Mouse (Mus musculus): Measurements from ENCODE around the gene Tom1. TPM values are rescaled to one million over a fixed set of nuclear protein-coding genes. Genes with fewer than 3 reads are reported as not detected.

Tom1 gene
- total and polyA plus RNA-seq, 2 experiments from 2014 or later, result 47.1 to 48.7 TPM

DNA sequence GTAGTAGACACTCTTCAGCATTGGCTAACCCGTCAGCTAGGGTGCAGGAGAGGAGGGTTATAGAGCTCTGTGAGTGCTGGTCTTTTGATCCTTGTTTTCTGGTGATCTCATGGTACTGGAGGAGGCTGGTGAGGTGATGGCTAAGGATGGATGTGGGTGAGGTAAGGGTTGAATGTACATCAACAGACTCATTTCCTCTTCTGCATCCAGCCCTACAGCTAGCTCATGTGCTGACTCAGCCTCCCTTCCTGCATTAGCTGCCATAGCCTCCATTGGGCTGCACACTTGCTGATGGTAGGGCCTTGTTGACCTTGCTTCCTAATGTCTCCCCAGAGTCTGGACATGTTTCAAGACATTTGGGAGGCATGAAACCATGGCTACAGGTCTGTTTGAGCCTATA is 9.5 kb downstream of the Tom1 start:
- no peak for DNase-seq (ENCODE audit: low spot score)
- H3K36me3 ChIP-seq (ENCODE audit: insufficient read depth, low read length), result no peaks in the 10 kb centered on the region
- WGBS, result 88% methylated on average over 1 of the region's 1 CpGs
- no peak for ATAC-seq (ENCODE audit: low FRiP score)
- H3K4me2 ChIP-seq (ENCODE audit: low read depth, low read length, poor library complexity, severe bottlenecking), result no peak overlapping the region
- no peak for TF ChIP-seq CTCF (IDR thresholded peaks at IDR 0.05)
- no peaks in the 10 kb centered on the region for H3K4me1 ChIP-seq (ENCODE audit: insufficient read depth, low read length)
- H3K27ac ChIP-seq (ENCODE audit: low read depth, low read length), result no peak overlapping the region
- no peaks in the 10 kb centered on the region for H3K27me3 ChIP-seq (ENCODE audit: insufficient read depth, low read length)
- H3K4me3 ChIP-seq (ENCODE audit: low read depth, low read length), result no peak overlapping the region
- no peak overlapping the region for H3K9ac ChIP-seq (replicated peaks; ENCODE audit: low read length, poor library complexity, severe bottlenecking)
- no peaks in the 10 kb centered on the region for H3K9me3 ChIP-seq (ENCODE audit: low read length)

DNA sequence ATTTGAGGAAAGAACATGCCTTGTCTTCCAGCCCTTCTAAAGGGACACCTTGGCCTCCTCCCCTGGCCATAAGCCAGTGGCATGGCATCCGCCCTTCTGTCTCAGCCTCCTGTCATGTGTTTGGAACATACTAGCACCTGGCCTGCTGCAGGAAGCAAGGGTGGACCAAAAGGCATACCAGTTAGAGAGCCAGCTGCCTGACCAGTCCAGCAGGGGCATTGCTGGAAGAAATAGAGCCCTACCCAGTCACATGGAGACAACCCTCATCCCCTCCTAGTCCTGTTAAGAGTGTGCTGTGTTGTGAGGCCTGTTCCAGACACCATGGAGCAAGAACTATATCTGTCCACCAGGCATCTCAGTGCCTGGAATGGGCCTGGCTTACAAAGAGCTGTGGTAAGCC is 12.8 kb downstream of the Tom1 start:
- WGBS, result 100% methylated on average over 1 of the region's 1 CpGs
- Histone ChIP-seq H3K27ac (ENCODE audit: low read depth, low read length) (no peak overlapping the region), H3K4me3 (ENCODE audit: low read depth, low read length) (no peak overlapping the region), H3K36me3 (ENCODE audit: insufficient read depth, low read length) (0 out of 2 replicates have a peak, but pooled peaks cover under 1% of the 10 kb centered on the region), H3K4me2 (ENCODE audit: low read depth, low read length, poor library complexity, severe bottlenecking) (no peak overlapping the region), H3K9me3 (ENCODE audit: low read length) (no peaks in the 10 kb centered on the region), H3K9ac (replicated peaks; ENCODE audit: low read length, poor library complexity, severe bottlenecking) (no peak overlapping the region), H3K4me1 (ENCODE audit: insufficient read depth, low read length) (no peaks in the 10 kb centered on the region), H3K27me3 (ENCODE audit: insufficient read depth, low read length) (no peaks in the 10 kb centered on the region)
- DNase-seq (ENCODE audit: low spot score) (no peak), ATAC-seq (ENCODE audit: low FRiP score) (no peak)
- TF ChIP-seq CTCF (IDR thresholded peaks at IDR 0.05), result no peak

DNA sequence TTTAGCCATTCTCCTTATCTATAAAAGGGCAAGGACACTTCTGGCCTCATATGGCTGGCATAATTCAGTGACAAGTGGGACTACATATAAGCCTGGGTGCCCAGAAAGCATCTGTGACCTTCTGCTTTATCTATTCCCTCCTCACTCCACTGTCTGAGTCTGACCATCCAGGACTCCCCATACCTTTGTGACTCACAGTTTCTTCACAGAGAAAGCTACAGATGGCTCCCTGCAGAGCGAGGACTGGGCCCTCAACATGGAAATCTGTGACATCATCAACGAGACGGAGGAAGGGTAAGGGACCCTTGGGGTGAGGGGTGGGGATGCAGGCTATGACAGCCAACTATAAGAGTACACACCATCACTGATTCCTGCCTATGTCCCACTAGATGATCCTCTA is 14.3 kb downstream of the Tom1 start:
- 0 out of 2 replicates have a peak, but pooled peaks cover 4% of the 10 kb centered on the region for H3K36me3 ChIP-seq (ENCODE audit: insufficient read depth, low read length)
- ATAC-seq (ENCODE audit: low FRiP score), result no peak
- H3K4me3 ChIP-seq (ENCODE audit: low read depth, low read length), result no peak overlapping the region
- H3K27me3 ChIP-seq (ENCODE audit: insufficient read depth, low read length), result no peaks in the 10 kb centered on the region
- 93% methylated on average over 3 of the region's 3 CpGs for WGBS
- no peak overlapping the region for H3K9ac ChIP-seq (replicated peaks; ENCODE audit: low read length, poor library complexity, severe bottlenecking)
- H3K4me1 ChIP-seq (ENCODE audit: insufficient read depth, low read length), result no peaks in the 10 kb centered on the region
- H3K4me2 ChIP-seq (ENCODE audit: low read depth, low read length, poor library complexity, severe bottlenecking), result no peak overlapping the region
- no peak overlapping the region for H3K27ac ChIP-seq (ENCODE audit: low read depth, low read length)
- no peaks in the 10 kb centered on the region for H3K9me3 ChIP-seq (ENCODE audit: low read length)
- no peak for TF ChIP-seq CTCF (IDR thresholded peaks at IDR 0.05)
- DNase-seq (ENCODE audit: low spot score), result no peak

DNA sequence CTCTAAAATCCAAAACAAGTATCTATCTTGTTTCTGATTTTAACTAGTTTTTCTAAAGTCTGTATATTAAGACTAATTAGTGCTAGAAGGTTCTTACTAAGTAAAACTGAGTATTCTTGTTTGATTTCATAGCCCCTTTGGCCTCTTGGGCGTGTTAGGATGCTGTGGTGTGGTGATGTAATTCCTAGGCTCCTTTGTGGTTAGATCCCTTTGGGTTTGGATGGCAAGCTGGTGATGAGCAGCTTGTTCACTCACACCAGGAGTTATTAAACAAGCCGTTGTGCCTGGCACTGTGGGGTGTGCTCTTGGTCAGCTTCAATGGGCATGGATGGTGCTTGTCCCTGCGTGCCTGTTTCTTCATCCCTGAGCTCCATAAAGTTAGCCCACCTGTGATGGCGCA is 19.8 kb downstream of the Tom1 start:
- H3K9ac ChIP-seq (replicated peaks; ENCODE audit: low read length, poor library complexity, severe bottlenecking), result no peak overlapping the region
- H3K27me3 ChIP-seq (ENCODE audit: insufficient read depth, low read length), result no peaks in the 10 kb centered on the region
- ATAC-seq (ENCODE audit: low FRiP score) (no peak), DNase-seq (ENCODE audit: low spot score) (no peak)
- WGBS, result 91% methylated on average over 4 of the region's 4 CpGs
- peaks cover 10% of the 10 kb centered on the region for H3K36me3 ChIP-seq (ENCODE audit: insufficient read depth, low read length)
- H3K27ac ChIP-seq (ENCODE audit: low read depth, low read length), result no peak overlapping the region
- H3K4me2 ChIP-seq (ENCODE audit: low read depth, low read length, poor library complexity, severe bottlenecking), result no peak overlapping the region
- H3K4me3 ChIP-seq (ENCODE audit: low read depth, low read length), result no peak overlapping the region
- TF ChIP-seq CTCF (IDR thresholded peaks at IDR 0.05), result no peak
- no peaks in the 10 kb centered on the region for H3K4me1 ChIP-seq (ENCODE audit: insufficient read depth, low read length)
- H3K9me3 ChIP-seq (ENCODE audit: low read length), result no peaks in the 10 kb centered on the region

DNA sequence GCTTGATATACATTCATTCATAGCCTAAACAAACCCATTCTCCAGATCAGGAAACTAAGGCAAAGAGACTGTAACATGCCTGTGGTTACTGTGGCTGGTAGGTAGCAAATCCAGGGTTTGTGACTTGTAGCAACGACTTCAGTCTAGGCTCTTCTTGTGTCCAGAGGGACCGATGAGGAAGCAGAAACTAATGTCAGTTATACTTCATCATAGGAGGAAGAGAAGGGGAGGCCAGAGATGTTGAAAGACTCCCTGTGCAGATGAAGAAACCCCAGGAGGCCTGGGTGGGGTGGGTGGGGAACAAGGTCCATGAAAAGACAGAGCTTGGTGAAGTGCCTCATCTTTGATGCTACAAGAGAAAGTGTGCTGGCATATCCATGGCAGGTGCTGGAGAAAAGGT is 22.2 kb downstream of the Tom1 start:
- H3K36me3 ChIP-seq (ENCODE audit: insufficient read depth, low read length), result peaks cover 16% of the 10 kb centered on the region
- no peak overlapping the region for H3K4me3 ChIP-seq (ENCODE audit: low read depth, low read length)
- no peak overlapping the region for H3K4me2 ChIP-seq (ENCODE audit: low read depth, low read length, poor library complexity, severe bottlenecking)
- no peak for ATAC-seq (ENCODE audit: low FRiP score)
- WGBS, result 93% methylated on average over 2 of the region's 2 CpGs
- H3K4me1 ChIP-seq (ENCODE audit: insufficient read depth, low read length), result no peaks in the 10 kb centered on the region
- H3K9ac ChIP-seq (replicated peaks; ENCODE audit: low read length, poor library complexity, severe bottlenecking), result no peak overlapping the region
- no peaks in the 10 kb centered on the region for H3K27me3 ChIP-seq (ENCODE audit: insufficient read depth, low read length)
- H3K27ac ChIP-seq (ENCODE audit: low read depth, low read length), result no peak overlapping the region
- DNase-seq (ENCODE audit: low spot score), result no peak
- H3K9me3 ChIP-seq (ENCODE audit: low read length), result no peaks in the 10 kb centered on the region
- no peak for TF ChIP-seq CTCF (IDR thresholded peaks at IDR 0.05)

DNA sequence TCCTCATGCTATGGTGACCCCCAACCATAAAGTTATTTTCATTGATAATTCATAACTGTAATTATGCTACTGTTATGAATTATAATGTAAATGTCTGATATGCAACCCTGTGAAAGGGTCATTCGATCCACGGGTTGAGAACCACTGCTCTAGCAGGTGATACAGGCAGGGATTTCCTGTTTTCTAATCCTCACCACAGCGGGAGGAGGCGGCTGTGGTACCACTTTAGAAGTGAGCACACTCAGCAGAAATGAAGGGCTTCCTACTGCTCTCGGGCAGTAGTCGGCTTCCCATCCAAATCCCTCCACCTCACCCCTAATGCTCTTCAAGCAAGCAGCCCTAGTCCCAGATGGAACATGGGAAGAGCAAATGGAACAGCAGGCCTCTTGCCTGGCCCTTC is 26.5 kb downstream of the Tom1 start:
- Histone ChIP-seq H3K4me3 (ENCODE audit: low read depth, low read length) (no peak overlapping the region), H3K36me3 (ENCODE audit: insufficient read depth, low read length) (peaks cover 21% of the 10 kb centered on the region), H3K9ac (replicated peaks; ENCODE audit: low read length, poor library complexity, severe bottlenecking) (no peak overlapping the region), H3K4me1 (ENCODE audit: insufficient read depth, low read length) (no peaks in the 10 kb centered on the region), H3K27me3 (ENCODE audit: insufficient read depth, low read length) (no peaks in the 10 kb centered on the region), H3K9me3 (ENCODE audit: low read length) (no peaks in the 10 kb centered on the region), H3K27ac (ENCODE audit: low read depth, low read length) (no peak overlapping the region), H3K4me2 (ENCODE audit: low read depth, low read length, poor library complexity, severe bottlenecking) (no peak overlapping the region)
- 69% methylated on average over 6 of the region's 6 CpGs for WGBS
- TF ChIP-seq CTCF (IDR thresholded peaks at IDR 0.05), result no peak
- ATAC-seq (ENCODE audit: low FRiP score), result no peak
- no peak for DNase-seq (ENCODE audit: low spot score)
